Mouse (Mus musculus) cerebellum, postnatal 4 days (tissue): ENCODE data around the gene Sorbs2.

Experiments
- DNase-seq, 2 experiments: peaks; one replicate each; pipeline ENCODE4 v3.0.0; 2022; ENCODE audit warnings: low spot score in 2 of 2, mixed read lengths in 1 of 2

Sorbs2 gene

DNA sequence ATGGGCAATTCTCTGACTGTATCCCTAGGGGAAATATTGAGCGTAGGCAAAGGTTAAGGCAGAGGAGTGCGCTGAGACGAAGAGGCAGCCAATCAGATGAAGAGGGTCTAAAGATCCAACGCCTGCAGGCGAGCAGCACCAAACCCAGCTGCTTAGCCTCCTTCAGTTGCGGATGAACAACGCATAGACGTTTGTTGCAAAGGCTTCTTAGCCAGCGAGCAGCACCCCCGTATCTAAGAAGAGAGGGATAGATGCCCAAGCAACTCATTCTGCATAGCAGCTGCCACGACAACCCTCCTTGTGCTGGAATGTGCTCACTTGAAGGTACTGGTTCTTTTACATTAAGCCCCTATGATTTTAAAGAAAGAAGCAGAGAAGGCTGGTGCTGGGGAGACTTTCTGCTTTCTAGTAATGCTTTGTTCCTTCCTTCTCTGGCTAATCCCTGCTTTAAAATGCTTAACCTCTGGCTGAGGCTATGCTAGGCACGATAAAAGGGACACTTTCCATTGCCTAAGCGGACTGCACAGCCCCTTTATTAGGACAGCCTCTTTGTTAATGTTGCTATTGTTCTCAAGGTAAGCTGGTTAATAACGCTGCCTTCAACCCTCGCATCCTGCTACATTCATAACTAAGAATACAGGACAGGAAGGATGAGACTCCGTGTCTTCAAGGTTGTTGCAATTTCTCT lies at the start of gene Sorbs2:
Sorbs2 (plus strand) TSS at position 155 of the 688 bp plus-strand sequence.
- DNase-seq, result peak; percentile 10 to 24

DNA sequence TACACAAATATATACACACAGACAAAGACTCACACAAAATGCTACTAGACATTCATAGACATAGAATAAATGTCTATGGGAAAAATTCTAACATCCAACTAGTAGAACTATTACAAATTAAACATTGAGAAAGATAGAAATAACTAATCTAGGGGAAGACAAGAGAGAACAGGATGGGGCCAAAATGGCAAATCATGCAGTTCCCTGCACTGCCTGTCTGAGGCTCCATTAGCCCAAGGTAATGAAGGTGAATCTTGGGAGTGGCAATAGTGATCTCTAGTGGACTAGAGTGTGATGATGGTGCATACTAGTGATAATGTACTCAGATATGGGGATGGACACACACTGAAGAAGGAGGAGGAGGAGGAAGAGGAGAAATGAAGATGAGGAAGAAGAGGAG lies 49.7 kb upstream of the Sorbs2 start:
- DNase-seq, result no peak

DNA sequence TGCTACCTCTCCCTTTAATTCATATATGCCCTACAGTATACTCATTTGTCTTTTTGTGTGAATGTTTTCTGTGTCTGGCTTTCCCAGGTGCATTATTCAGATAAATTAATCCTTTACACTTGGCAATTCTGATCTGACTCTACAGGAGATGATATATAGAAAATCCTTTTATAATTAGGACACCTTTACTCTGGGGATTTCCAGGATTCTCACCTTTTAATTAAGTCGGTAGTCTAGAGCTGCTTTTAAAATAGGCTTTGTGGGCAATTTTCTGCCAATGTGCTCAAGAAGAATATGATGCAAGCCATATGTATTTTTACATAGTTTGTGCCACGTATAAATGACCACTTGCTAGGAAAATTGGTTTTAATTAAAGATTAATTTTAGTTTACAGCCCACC lies 38.6 kb upstream of the Sorbs2 start:
- no peak for DNase-seq

DNA sequence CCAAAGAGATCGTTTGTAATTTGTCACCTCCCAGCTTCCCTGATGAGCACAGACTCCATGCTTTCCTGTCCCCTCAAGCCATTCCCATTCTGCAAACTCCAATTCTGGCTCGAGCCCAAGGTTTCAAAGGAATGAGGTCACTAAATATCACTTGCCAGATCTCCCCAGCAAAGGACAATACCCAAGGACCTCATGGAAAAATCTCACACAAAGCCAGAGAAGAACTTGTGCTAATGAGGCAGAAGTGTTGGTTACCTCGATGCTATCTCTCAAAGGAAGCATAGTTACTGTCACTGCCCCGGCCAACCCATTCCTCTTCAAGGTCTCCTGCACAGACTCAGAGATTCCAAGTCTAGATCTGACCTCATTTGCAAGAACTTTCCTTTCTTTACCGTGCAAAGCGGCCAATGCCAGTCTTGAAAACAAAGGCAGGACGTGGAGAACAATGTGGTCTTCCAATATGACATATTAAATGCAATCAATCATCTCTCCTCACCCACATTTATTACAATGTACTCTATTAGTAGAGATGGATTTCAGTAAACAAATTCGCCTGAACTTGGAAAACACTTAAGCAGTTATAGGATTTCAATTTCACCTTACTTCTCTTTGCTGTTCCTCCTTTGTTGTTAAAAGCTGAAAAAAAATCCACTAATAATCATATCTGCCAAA lies 37.9 kb upstream of the Sorbs2 start:
- peak in 1 of 2 experiments; percentile 9 for DNase-seq

DNA sequence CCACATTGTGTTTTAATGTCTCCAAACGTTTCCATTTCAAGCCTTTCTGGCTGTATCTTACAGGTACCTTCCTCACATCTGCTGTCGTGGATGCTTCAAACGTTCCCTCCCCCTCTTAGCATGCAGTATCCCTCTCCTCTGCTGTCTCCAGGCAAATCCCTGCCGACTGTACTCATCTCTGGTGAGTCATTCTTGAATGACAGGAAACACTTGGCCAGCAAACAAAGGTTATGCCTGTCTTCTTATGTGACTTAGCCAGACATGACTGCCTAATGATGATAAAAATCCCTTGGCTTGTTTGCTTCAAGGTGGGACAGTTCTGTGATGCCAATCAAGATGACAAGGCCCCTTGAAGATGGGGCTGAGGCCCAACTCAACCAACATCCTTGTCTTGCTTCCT lies 26.7 kb upstream of the Sorbs2 start:
- DNase-seq, result no peak

DNA sequence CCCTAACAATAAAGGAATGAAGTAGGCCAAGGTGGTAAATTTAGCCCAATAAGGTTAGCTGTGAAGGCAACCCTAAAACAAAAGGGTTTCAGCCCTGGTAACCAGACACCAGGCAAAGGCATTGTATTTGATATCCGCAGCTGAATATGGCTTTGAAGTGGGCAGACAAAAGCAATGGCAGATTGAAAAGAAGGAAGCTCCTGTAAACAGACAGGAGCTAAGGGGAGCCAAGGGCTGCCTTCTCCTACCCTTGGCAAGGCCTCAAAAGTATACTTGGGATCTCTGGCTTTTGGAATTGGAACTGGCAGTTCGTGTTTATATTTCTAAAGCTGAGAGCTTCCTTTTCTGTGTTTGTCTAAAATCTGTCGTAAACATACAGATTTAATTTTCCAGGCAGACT lies 21.3 kb upstream of the Sorbs2 start:
- DNase-seq, result no peak

DNA sequence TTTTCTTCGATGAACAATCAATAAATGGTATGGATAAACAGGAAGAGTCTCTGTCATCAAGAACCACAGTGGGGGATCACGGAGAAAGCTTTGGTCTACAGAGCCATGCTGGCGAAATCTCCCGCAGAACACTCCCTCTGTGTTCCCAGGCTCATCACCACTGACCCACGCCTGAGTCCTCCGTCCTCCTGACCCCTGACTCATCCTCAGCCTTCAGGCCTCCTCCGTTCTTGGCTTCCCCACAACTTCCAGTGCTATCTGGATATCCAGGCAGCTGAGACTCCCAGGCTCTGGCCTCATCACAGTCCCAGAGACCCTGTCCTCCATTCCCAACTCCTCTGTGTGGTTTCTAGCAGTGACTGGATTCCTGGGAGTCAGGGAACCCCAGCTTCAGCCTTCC lies 3.6 kb upstream of the Sorbs2 start:
- DNase-seq, result no peak

DNA sequence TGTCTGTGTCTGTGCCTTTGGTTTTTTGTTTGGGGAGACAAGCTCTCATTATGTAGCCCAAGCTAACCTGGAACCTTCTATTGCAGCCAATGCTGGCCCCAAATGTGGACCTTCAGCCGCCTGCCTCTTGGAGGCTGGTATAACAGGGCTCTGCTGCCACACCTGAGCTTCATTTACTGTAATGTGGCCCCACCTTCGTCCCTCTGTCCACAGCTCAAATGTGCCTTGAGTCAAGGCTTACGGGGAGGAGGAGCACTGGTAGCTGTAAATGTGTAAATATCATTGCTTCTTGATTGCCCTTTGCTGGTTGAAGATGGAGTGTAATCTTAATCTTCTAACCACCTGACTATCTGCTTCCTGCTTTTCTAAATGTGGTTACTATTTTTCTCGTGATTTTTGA lies 1.2 kb upstream of the Sorbs2 start:
- no peak for DNase-seq

DNA sequence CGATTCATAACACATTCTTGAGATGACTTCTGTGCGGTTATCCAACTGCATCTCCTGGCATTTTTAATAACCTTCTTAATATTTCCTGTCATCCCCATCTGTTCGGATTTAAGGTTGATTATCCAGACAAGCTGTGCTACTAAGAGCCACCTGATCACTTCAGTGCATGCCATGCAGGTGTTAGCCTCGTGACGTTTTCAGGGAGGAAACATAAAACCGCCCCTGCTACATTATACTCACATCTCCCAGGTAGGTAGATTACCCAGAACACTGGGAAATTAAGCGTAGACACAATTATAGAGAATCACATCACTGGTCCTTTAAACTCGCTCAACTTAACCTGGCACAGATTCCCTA lies 333 bp upstream of the Sorbs2 start:
- no peak for DNase-seq

DNA sequence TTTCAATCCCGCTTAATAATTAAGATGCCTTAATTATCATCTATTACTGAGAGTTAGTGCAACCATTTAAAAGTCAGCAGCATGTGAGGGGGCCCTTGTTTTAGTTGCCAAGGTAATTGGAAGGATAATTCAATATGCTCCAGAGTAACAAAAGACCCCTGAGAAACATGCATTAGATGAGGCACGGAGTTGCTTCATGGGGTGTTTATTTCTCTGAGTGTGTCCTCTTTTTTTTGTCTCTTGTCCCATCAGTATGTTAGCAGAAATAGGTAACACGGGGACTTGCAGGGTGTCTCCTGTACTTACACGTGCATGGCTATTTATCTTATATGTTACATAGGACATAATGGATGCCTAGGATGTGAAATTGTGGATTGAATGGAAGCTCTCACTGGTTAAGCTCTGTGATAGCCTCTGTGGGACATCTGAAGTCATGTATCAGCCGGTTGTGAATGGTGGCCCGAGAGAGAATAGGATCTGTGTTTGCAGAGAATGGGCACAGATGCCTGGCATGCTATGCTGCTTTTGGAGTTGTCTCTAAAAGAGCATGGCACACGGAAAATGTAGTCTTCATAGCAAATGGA lies 1.0 kb downstream of the Sorbs2 start:
- DNase-seq, result no peak

DNA sequence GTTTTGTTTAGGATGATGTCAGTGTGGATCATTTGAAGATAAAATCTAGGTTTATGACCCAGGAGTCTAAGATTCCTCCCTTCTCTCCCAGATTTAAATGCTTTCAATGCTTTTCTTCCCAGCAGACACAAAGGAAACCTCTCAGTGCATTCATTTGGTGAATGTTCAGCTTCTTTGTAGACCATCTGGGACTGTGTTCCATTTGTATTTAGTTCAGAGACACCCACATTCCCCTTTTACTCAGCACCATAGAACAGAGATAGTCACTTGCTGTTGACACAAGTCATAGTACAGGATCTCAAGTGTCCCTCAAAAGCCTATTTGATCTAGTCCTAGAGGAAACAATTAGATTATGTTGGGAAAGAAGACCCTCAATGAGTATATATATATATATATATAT lies 4.8 kb downstream of the Sorbs2 start:
- DNase-seq, result no peak

DNA sequence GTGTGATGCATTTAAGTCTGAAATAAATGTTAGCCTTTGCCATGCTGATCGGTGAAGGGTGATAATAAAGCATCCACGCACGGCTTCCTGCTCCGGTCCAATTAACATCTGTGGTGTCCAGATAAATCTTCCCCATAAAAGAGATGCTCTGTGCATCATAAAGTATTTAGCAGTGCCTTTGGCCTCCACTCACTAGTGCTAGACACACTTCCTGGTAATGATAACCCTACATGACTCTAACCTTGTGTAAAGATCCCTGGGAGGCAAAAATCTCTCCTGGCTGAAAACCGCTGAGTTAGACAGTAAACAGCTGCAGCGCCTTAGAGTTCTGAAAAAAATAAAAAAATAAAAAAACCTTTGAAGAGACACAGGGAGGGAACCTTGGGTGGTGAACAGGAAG lies 14.0 kb downstream of the Sorbs2 start:
- no peak for DNase-seq

DNA sequence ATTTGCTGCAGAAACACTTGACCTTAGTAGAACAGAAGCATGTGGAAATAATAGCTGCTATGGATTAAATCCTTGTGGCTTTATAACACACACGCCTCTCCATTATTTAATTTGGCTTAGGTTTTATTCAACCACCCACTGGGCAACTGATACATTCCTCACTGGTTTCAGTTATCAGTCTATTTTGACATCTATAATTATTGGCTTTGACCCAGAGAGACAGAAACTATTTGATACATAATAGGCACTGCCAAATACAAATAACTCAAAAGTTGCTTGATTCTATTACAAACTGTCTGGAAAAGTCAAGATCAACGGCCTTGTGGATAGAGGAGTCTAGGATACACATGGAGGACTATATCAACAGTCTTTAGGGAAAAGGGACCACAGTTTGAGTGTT lies 20.1 kb downstream of the Sorbs2 start:
- DNase-seq, result no peak

DNA sequence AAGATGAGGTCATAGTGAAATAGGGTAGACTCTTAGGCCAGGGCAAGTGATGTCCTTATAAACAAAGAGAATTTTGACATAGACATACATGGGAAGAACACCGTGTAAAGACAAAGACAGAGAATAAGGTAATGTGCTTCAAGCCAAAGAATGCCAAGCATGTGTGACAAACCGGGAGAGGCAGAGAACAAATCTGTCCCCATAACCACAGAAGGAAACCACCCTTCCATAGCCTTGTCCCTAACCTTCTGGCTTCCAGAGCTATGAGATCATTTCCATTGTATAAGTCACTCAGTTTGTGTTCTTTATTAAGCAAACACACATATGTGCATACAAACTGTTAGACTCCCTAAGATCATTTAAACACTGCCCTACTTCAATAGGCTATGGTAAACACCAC lies 21.3 kb downstream of the Sorbs2 start:
- DNase-seq, result no peak

DNA sequence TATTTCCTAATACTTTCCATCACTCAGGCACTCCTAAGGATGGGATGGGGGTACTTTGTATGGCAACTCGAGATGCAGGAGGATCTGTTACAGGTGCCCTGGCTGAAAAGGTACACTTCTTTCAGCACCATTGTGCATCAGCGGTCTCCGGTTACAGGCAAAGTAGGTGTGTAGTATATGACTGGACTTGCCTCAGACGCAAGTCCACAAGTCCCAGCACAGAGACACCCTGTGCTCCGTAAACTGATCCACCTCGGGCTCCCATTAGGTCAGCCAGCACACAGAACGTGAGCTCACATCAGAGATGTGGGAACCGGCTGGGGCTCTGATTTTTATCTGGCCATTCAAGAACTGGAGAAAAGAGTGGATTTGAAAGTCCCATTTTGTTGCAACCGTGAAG lies 29.0 kb downstream of the Sorbs2 start:
- no peak for DNase-seq

DNA sequence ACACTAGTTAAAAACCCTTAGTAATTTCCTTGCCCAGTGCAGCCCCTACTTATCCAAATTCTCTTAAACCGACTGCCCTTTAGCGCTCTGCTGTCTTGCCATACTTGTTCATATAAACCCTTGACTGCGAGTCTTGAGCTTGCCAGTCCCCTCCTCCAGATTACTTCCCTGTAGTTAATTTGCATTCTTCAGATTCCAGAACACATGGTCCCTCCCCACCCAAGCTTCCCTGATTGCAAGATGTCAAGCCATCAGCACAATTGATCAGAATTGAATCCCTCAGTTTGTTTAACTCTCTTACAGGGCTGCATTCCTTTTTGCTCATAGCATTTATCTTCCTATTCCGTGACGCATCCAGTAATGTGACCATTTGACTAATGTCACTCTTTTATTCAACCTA lies 32.9 kb downstream of the Sorbs2 start:
- DNase-seq, result no peak

DNA sequence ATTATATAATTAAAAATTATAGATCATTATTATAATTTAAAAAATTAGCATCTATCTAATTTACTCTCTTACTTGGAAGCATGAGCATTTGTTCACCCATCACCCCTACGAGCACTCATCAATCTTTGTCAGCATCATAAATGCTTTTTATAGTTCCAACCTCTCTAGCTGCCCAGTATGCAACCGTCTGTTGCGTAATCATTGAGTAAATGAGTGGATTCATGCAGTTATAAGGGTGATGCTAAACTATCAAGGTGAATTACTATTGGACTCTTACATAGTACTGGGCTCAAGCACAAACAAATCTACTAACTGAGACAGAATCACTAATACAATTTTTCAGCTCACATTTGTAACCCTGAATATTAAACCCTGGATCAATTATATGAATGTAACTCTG lies 44.6 kb downstream of the Sorbs2 start:
- no peak for DNase-seq

DNA sequence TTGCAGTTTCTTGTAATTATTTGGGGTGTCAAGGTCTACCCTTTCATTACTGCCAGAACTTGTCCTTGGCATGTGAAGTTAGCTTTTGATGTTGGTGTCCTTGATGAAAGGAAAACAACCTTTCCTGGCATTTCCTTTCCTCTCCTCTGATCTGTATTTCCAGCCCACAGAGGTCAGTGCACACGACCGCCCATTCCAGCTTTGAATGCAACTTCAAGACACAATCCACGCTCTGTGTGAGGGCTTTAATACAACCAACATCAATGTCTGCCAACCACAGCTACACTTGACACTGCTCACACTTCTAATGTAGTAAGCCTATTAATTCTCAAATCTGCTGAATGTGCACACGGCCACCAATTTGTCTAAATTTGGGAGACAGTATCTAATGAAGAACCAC lies 47.0 kb downstream of the Sorbs2 start:
- DNase-seq, result no peak

DNA sequence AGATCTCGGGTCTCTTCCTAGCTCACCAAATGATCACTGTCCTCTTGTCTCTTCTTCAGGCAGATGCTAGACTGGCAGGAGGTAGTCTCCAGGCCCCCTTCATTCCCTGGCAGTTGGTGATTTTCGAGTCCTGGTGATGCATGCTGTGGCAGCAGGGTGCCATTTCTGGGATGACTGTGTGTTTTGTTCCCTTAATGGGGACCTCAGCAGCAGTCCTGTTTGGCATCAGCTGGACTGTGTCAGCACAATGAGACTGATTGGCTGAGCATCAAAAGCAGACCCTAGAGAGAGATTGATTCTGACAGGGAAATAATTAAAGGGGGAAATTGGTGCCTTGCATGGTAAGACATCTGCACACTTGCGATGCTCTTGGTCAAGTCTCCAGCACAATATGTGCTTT lies 50.3 kb downstream of the Sorbs2 start:
- peak in 1 of 2 experiments; percentile 66 for DNase-seq

DNA sequence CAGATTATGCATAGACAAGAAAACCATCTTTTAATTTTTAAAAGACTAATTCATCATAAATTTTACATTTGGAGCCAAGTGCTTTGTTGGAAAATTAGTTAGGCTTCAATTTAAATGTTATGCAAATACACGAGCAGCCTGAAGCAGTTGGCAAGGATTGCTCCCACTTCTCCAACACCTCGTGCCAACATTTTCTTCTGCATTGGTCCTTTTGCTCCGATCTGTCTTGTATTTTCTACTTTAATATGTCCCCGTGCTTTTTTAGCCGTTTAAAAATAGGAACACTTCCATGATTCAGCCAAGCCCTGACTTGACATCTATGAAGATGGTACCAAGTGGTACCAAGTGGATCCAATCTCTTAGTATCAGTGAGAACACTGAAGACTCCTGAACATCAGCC lies 50.8 kb downstream of the Sorbs2 start:
- no peak for DNase-seq

DNA sequence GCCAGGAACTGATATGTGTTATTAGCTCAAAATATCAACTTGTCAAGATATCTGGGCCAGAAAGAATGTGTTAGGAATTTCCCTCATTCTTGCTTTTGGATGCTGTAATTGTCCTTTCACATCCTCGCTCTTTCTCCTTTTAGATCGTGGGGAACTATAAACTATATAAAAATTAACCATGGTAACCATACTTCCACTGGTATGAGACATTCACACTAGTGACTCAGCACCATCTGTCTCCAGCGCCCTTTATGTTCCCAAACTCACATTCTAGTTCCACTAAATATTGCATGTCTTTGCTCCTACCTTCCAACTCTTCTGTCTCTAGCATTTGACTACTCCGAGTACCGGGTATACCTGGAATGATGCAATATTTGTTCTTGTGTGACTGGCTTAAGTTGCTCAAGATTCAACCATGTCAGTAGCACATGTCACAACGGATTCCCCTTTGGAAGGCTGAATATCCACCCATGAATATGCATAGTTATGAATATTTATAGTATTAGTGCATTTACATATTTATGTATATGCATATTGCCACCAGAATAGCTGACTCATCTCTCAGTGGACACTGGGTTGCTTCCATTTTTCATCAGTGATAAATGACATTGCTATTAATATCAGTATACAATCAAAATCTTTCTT lies 51.7 kb downstream of the Sorbs2 start:
- DNase-seq, result no peak

DNA sequence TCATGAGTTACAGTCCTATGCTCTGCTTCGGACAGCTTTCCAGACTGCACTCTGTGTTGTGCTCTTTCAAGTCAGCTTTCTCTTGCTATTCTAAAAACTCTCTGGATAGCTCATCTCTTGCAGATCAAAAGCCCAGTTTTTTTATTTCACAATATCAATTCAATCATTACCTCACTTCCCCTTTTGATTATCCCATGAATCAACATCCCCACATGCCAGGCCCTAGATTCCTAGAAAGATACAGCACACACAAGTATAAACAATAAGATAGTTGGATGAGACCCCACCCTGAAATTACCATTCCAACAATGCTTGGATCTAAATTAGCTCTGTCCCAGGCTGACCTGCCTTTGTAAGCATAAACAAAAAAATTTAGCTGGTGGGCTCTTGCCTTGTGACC lies 57.6 kb downstream of the Sorbs2 start:
- DNase-seq, result no peak

DNA sequence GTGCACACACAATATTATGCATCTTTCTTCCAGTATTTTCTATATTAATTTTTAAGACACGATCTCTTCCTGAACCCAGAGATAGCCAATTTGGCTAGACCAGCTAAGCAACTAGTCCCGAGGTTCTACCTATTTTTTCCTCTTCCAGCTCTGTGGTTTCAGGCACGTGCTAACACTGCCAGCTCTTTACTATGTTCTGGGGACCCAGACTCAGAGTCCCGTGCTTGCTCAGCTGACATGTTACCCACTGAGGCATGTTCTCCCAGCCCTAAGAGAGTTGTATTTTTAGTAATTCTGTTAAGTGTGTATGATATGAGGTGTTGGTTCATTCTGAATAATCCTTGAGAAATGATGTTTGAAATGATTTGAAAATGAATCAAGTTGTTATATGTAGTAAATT lies 62.5 kb downstream of the Sorbs2 start:
- no peak for DNase-seq
